Mouse (Mus musculus): Measurements from ENCODE around the gene Pcnt.
A peak's percentile ranks its signal among the peaks of the same experiment; 100 is the strongest.

Pcnt gene

DNA sequence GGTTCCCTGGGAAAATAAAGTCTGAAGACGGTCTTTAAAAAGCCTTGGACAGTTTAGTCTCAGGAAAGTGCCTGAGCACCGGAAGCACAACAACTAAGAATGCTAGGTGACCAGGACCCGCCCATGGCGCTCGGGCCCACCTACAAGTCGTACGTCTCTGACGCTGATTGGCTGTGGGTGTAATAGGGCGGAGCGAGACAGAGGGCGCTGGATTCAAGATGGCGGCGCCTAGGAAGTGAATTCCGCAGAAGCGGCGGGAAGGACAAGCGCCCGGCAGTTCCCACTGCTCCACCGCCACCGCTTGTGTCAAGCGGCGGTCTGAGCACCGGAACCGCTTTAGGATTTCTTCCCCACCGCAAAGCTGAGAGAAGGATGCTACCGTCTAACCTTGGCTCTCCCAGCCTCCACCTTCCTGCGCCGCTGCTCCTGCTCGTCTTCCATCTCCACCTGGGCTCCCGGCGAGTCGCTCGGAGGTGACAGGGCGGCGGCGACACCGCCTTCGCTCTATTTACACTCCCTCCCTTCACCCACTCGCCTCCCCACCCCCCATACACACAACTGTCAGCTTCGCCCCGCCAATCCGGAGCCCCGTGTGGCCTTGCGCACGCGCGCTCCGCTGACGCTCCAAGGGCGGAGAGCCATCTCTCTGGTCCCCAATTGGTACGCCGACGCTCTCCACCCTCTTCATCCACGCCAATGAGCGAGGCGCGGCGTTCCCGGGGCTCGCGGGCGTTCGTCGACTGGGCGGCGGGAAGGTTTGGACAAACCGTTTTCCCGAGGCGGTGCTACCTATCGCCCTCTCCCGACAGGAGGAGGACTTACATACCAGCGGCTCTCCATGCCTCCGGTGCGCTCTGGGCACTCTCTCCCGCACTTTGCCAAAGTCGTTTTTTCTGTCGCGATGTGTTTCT lies at the start of gene Pcnt:
Gene Pcnt, minus strand, starts transcription at position 609 of the 911 bp plus-strand sequence.
- DNase-seq (ENCODE audit: low spot score), result peak; percentile 93

DNA sequence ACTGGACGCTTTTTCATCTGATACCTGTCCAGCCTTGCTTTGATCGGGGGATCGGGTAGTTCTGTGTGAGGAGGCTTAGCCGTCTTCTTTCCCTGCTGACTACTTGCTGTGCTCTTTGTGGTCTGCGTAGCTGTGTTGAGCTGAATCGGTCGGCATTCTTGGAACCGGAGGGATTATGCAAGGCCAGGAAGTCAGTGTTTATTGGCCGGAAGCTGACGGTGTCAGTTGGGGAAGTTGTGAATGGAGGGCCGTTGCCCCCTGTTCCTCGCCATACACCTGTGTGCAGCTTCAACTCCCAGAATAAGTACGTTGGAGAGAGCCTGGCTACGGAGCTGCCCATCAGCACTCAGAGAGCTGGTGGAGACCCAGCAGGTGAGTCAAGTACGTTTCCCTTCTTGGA lies 46.6 kb upstream of the Pcnt start:
- DNase-seq (ENCODE audit: low spot score), result no peak

DNA sequence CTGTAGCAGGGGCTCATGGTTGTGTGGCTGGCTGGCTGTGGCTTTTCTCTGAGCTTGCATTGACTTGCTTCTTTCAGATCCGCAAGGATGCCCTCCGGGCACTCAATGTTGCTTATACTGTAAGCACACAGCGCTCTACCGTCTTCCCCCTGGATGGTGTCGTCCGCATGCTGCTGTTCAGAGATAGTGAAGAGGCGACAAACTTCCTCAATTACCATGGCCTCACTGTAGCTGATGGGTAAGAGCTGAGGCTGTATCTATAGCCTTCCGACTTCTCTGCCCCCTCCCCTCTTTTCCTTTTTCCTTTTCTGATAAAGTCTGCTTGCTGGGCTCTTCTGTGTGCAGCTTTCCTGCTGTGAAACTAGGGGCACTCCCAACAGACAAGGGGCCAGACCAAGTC lies 45.7 kb upstream of the Pcnt start:
- DNase-seq (ENCODE audit: low spot score), result no peak

DNA sequence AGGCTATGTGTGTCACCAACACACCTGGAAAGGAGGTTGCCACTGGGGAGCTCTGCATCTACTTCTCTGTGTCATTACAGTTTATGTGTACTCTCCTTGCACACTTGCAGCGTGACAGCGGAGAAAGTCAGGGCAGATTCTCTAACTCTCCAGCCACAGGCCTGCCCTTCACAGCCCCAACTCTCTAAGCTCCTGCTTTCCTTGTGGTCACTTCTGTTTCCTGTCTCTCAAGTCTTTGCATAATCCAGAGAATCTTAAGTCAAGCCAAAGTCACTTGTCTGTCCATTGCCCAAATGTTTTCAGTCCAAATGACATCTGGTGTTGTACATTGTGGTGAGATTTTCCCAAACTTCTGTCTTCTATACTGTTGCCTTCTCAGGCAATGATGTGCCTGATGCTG lies 43.7 kb upstream of the Pcnt start:
- DNase-seq (ENCODE audit: low spot score), result no peak

DNA sequence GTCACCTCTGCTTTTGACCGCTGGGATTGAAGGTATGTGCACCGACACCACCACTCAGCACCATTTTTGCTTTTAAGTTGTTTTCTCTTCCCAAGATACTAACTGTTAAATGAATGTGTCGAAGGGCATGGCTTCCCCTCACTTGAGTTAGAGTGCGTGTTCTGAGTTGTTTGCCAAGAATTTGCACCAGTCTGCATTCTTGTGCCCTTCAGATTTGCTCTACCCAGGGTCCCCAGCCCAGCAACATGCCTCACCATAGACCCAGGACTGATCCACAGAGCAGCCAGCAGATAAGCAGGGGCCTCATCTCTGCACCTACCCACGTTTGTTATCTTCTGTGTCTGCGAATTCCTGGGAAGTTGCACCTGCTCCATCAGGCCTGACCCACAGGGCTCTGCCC lies 38.9 kb upstream of the Pcnt start:
- DNase-seq (ENCODE audit: low spot score), result no peak

DNA sequence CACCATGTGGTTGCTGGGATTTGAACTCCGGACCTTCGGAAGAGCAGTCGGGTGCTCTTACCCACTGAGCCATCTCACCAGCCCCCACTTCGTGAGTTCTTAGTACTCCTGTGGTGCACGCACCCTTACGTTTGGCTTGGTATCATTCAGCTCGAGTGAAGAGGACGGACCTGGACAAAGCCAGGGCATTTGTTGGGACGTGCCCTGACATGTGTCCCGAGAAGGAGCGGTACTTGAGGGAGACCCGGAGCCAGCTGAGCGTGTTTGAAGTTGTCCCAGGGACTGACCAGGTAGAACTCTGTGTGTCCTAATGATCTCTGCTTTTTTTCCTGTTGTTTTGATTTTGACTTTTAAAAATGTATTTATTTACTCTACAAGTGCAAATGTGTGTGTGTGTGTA lies 38.3 kb upstream of the Pcnt start:
- no peak for DNase-seq (ENCODE audit: low spot score)

DNA sequence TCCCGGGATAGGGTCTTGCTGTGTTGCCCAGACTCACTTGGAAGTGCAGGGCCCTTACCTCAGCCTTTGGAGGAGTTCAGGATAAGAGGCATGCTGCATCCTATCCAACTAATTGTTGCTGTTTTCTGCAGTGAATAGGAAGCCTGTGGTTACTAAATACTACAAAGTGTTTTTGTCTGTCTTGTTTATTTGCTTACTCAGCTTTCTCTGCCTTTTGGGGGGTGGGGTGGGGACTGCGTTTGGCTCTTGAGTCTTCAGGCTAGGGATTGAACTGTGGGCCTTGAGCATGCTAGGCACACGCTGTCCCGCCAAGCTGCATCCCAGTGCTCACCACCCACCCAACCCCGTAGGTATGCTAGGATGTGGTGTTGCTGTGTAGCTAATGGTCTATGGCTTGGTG lies 31.2 kb upstream of the Pcnt start:
- DNase-seq (ENCODE audit: low spot score), result no peak

DNA sequence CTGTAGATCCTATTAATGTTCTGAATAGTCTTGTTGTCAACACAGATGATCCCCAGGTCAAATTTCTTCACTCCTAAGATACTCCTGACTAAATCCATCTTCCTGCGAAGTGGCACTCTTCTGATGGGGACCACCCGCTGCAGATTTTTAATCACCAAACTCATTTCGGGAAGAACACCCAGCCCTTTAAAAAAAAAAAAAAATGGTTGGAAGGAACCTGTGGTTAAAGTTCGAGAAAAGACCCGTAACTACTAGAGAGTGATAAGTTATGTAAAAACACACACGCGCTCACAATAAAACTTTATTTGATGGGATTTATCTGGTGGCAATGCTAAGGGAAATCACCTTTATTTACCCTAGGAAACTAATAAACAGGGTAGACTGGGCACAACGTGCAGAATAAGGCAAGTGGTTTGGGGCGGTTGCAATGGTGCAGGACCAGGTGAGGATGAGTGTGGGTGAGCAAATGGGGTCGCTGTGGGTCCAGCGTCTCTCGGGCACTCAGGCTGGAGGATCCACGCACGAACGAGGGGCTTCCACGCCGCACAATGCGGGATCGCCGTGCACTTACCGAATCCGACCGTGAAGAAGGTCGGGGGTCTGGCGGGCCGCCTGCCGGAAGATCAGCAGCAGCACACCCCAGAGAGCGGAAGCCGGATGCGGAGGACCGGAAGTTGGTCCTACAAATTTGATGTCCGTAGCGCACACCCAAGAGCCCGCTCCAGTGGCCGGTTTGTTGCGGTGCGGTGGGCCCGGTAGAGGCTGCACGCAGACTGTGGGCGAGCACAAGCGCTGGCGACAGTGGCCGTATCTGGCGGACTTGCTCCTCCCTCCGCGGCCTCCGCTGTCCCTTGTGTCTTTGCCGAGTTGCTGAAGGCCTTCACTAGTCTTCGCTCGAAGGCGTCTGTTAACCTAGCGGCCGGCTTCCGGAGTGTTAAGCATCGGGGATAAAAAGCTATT lies 25.9 kb upstream of the Pcnt start, which contains the start of the genes Mcm3ap and Ybey:
Gene Mcm3ap, plus strand, starts transcription at position 725 of the 960 bp plus-strand sequence.
Gene Ybey, minus strand, starts transcription at position 912 of the 960 bp plus-strand sequence.
- peak; percentile 80 for DNase-seq (ENCODE audit: low spot score)

DNA sequence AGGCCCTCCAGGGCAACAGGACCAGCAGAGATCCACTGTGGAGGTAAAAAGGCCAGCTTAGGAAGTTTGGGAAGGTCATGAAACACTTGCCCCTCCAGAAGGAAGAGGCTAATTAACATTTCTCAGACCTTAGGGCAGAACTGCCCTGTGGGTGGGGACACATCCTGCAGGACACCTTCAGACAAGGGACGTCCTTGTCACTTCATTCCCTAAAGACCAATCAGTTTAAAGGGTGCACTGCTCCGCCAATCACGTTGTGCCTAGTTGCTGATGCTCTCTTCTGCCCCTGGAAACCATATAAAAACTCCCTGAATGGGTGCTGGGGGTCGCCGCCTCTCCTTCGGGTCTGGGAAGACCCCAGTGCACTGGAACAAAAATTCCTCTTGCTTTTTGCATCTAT lies 20.1 kb upstream of the Pcnt start:
- no peak for DNase-seq (ENCODE audit: low spot score)

DNA sequence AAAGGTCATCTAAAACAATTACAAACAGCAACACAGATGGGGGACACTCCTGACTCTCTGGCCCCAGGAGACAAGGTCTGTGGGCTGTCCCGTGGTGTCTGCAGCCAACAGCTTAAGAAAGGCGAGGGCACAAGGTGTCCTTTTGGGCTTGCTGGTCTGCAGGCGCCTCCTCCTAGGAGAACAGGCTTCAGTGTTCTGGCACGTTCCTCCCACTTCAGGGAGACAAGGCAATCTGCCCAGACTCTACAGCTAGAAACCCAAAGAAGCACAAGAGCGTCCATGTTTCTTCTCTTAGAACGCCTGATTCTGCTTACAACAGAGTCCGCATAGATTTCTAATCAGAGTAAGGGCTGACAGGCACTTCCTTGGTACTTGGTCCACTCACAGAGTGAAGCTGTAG lies 19.7 kb upstream of the Pcnt start:
- no peak for DNase-seq (ENCODE audit: low spot score)

DNA sequence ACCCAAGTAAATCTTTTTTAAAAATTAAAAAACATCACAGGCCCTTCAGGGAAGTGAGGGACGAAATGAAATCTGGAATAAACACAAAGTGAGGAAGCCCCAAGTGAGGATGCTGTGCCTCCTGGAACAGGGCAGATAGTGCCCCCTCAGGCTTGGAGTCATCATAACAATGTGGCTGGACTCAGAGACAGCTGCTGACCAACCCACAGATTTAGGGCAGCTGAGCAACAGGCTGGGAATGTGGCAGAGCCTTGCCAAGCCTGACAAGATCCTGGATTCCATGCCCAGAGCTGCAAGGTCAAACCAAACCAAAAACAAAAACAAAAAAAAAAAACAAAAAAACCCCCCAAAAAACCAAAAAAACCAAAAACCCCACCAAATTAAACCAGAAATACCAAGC lies 18.7 kb upstream of the Pcnt start:
- no peak for DNase-seq (ENCODE audit: low spot score)

DNA sequence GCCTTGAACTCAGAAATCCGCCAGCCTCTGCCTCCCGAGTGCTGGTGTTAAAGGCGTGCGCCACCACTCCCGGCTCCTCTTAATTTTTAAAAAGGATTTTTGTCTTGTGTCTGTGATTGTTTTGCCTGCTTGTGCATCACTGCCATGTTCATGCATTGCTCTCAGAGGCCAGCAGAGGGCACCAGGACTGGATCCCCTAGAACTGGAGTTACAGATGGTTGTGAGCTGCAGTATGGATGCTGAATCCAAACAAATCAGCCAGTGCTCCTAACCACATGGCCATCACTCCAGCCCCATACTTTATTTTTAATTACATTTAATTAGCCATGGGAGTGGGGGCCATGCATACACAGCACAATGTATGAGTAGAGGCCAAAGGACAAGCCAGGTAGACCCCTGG lies 12.7 kb upstream of the Pcnt start:
- DNase-seq (ENCODE audit: low spot score), result peak; percentile 32

DNA sequence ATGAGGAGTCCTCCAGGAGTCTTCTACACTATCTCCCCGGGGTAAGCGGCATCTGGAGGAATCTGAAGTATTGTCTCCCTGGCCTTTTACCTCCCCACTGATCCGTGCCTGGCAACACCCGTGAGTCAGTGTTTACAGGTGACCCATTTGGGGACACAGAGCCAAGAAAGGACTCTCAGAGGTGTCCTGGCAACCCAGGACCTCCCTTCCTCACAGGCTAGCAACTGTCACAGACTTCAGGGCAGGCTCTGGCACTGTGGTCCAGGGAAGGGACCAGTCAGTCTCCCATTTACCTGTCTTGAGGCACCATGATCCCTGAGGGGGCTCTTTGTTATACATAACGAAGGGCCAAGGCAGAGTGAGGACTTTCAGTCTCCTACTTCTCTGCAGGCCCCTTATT lies 6.3 kb upstream of the Pcnt start, which contains the start of gene 2610028H24Rik:
Gene 2610028H24Rik, plus strand, starts transcription at position 231 of the 400 bp plus-strand sequence.
- DNase-seq (ENCODE audit: low spot score), result no peak

DNA sequence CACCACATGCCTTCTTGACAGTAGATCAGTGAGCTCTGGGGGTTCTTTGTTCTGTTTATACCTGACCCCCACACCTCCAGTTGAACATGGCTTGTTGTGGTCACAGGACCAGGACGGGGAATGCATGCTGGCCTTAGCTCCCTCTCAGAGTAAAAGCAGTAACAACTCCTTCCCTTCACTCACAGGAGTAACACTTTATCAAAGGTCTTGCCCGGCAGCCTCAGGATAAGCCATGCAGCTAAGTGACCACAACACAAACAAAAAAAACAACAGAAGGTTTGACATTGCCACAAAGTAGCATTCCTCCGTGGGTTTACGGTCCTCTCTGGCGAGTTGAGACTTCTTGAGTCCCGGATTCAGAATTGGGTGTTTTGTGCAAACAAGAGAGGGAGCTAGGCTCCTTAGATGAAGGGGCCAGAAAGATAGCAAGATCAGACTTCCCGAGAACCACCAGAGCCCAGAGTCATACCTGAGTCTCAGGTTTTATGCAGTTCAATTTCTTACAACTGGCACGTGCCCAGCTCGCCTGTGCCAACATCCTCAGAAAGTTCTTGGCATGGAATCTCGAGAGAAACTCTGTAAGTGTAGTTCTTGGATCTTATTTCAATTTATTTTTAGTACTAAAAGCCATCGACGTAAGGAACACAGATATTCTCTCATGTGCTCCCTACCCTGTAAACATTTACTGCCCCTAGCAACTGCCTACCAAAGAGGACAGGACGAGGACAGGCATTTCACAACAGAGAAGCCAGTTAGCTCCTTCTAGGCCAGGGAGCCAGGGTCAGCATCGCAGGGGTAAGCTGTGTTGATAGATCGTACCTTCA lies 5.0 kb upstream of the Pcnt start:
- DNase-seq (ENCODE audit: low spot score), result no peak

DNA sequence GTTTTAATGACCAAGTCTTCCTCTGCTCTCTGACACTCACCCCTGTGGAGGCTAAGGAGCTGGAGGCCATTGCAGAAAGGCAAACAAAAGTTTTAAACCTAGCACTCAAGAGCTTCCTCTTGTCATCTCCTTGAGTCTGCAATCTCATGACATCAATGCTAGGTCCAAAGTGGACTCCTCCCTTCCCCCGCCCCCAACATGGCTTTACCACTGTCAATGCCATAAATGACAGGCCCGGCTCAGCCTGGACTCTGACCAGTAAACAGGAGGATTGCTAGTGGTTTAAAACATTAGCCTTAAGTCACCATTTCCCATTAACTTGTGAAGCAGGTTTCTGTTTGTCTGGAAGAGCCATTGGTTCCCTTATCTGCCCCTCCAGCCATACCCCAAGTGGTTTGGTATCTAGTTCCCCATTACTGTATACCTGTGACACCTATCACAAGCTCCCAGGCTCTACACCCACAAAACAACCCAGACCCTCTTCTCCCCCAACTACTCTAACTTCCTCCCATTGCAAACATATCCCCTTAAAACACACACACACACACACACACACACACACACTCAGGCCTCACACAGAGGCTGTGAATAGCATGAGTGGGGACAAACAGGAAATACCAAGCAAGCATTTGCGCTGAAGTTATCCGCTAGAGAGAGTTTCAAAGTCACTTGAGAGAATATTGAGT lies 3.6 kb upstream of the Pcnt start:
- no peak for DNase-seq (ENCODE audit: low spot score)

DNA sequence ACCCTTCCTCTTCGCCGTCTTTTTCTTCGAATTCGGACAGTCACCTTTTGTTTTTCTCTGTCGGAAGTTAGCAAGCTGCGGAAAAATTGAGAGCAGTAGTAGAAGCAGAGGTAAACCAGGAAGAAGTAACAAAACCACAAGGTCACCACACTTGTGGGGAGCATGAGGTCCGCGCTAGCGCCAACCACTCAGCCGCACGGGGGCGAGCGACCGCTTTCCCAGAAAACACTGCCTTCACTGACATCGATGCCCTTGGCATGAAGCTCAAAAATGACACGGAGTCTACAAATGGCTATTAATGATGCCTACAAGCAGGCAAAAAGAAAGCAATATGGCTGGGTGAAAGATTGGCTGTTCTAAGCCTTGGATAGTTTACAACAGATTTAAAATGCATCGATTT lies 2.3 kb downstream of the Pcnt start, which contains the start of gene AC141477.1:
Gene AC141477.1, minus strand, starts transcription at position 164 of the 400 bp plus-strand sequence.
- DNase-seq (ENCODE audit: low spot score), result no peak

DNA sequence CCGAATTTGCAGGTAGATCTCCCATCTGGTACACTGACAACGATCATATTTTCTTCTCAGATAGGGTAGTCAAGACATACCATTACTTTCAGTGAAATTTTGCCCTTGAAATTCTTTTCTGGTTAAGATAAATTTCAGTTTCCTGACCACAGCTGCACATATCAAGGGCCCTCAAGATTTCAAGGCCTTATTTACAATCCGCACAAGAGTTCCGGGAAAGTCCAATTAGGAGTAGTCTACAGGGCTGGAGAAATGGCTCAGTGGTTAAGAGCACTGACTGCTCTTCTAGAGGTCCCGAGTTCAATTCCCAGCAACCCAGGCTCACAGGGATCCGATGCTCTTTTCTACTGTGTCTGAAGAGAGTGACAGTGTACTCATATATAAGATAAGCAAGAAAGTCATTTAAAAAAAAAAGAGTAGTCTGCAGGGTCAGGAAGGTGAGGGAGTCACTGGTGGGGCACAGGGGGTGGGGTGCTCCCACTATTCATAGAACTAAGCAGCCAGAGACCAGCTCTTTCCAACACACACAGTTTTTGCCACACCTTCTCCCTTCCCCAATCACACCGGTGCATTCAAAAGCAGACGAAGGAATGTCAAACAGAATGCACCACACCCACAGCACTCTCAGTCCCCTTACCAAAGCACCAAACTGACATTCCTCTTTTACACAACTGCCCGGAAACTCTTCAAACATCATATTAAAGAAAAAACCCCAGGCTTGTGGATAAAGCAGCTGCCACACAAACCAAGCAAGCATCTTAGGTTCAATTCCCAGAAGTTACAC lies 3.3 kb downstream of the Pcnt start:
- no peak for DNase-seq (ENCODE audit: low spot score)

DNA sequence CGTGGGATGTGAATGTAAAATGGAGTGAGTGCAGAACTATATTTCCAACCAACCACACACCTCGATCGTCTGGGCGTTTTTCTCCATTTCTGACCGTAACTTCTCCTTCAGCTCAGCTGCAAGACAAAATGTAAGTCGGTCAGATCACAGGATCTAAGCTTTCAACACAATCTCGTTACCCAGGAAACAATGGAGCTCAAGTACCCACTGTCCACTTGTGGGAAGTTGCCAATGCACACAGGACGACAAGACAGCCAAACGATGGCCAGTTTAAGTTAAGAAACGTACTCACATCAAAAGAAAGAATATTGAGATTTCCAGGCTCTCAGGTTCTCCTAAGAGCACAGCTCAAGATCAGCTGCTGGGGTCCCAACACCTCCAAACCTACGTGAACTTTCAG lies 8.7 kb downstream of the Pcnt start:
- DNase-seq (ENCODE audit: low spot score), result no peak

DNA sequence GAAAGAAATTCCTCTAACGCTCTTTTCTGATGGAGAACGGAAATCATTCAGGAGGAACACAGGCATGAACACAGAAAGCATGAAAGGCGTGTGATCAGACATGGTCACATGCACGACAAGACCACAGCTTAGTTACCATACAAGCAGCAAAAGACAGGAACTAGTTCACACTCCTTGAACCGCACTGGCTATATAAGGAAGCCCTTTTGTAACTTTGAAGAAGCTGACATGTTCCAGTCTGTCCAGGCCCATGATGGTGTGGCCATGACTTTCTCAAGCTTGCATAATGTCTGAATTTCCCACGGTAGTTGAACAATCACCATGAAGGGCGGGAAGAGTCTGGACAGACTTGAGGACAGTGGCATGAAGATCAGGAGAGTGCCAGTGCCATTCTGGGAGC lies 16.9 kb downstream of the Pcnt start:
- DNase-seq (ENCODE audit: low spot score), result no peak

DNA sequence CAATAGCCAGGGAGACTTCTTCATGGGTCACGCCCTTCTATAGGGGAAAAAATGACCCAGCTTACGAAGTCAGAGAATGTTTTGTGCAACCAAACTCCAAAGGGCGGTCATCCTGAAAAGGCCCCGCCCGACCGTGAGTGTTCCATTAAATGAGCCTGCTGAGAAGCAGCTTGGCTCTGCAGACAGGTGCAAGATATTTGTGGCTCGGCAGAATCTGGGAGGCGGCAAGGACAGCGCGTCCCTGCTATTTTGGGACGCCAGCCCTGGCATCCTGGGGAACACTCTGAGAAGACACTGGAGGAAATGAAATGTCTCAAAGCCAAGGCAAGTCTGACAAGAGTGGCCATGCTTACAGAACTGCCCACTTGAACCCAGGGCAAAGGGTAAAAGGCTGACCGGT lies 25.8 kb downstream of the Pcnt start:
- DNase-seq (ENCODE audit: low spot score), result peak; percentile 41

Data from left cerebral cortex, adult 11 months (tissue).